Mouse (Mus musculus): Measurements from ENCODE around the gene Ammecr1. TPM values are rescaled to one million over a fixed set of nuclear protein-coding genes. Genes with fewer than 3 reads are reported as not detected.

Ammecr1 gene
- polyA plus RNA-seq, 1 experiment from 2014 or later, result 16.4 TPM

DNA sequence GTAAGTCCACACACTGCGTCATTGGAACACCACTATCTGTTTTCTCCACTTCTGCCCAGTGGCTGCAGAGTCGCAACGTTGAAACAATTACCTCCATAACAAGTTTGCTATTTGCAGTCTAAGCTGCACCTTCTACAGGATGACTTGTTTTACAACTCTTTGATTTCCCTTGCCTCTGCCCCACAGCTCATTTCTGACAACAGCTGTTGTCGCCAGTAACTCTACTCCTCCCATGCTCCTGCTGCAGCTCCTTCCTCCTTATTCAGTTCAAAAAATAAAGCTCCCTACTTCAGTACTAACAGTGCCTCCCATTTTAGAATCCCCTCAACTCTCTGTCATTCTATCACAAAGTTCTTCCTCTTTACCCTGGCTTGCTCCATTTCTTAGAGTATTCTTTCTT is 12.7 kb upstream of the Ammecr1 start:
- WGBS, result 50% methylated on average over 4 of the region's 4 CpGs
- no peak for ATAC-seq (ENCODE audit: insufficient number of reproducible peaks, low FRiP score, low TSS enrichment, low read depth)
- Histone ChIP-seq H3K4me2 (no peak overlapping the region), H3K4me3 (no peak overlapping the region), H3K4me1 (no peaks in the 10 kb centered on the region), H3K9me3 (no peaks in the 10 kb centered on the region), H3K36me3 (no peaks in the 10 kb centered on the region), H3K27me3 (peaks cover 6% of the 10 kb centered on the region), H3K27ac (no peak overlapping the region), H3K9ac (no peak overlapping the region)

DNA sequence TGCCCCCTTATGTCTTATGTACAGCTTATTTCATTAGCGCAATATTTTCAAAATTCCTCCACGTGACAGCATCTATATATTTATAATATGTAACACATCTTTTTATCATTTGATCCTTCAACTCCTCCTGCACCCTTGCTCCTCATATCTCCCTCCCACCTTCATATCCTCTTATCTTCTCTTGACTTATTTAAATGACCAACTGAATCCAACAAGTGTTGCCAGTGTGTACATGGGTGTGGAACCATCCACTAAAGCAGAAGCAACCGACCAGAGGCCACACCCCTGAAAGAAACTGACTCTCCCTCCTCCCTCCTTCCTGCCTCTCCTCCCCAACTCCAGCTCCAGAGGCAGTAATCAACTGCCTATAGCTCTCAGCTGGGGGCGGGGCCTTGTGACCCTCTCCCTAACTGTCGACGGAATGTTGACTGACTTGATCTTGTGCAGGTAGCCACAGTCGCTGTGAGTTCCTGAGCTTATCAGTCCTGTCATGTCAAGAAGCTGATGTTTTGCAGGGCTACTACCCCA is 6.0 kb upstream of the Ammecr1 start:
- Histone ChIP-seq H3K9me3 (no peaks in the 10 kb centered on the region), H3K4me1 (no peaks in the 10 kb centered on the region), H3K36me3 (no peaks in the 10 kb centered on the region), H3K4me3 (no peak overlapping the region), H3K27me3 (peaks cover 4% of the 10 kb centered on the region; the same call in 1 of the 2 replicates), H3K9ac (no peak overlapping the region), H3K27ac (no peak overlapping the region), H3K4me2 (no peak overlapping the region)
- no peak for ATAC-seq (ENCODE audit: insufficient number of reproducible peaks, low FRiP score, low TSS enrichment, low read depth)
- WGBS, result 47% methylated on average over 7 of the region's 7 CpGs

DNA sequence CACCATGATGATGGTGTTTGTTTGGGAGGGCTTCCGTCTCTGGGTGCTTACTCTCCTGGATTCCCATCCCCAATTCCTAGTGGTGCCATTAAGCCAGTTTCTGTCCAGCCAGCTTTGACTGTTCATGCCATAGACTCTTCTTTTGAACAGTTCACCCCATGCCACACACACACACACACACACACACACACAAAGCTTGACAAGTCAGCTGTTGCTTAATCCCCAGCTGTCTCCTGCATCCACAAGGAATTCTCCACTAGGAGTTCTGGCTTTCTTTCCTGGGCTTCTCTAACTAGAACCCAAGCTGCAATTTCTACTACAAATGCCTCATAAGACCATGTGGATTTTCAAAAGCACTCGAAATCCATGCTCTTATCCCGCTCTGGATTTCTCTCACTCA is 5.2 kb upstream of the Ammecr1 start:
- H3K36me3 ChIP-seq, result no peaks in the 10 kb centered on the region
- no peak overlapping the region for H3K9ac ChIP-seq
- peaks cover 4% of the 10 kb centered on the region; the same call in 1 of the 2 replicates for H3K27me3 ChIP-seq
- H3K4me1 ChIP-seq, result no peaks in the 10 kb centered on the region
- no peak overlapping the region for H3K4me3 ChIP-seq
- no peaks in the 10 kb centered on the region for H3K9me3 ChIP-seq
- 85% methylated on average over 3 of the region's 3 CpGs for WGBS
- H3K4me2 ChIP-seq, result no peak overlapping the region
- ATAC-seq (ENCODE audit: insufficient number of reproducible peaks, low FRiP score, low TSS enrichment, low read depth), result no peak
- no peak overlapping the region for H3K27ac ChIP-seq

DNA sequence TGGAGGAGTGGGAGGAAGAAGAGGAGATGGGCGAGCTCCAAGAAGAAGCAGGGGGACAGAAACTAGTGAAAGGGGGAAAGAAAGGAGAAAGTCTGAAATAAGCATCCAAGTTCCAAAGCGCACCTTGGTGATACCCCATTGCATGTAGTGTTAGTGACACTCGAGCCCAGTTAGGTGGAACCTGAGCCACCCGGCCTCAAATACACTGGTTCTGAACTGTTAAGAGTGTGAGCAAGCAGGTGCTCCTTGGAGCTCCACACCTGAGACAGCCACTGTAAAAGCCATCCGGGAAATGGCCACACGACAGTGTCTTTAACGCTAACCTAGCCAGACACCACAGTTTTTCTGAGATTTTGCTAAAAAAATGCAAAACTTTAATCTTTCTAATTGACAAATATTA is 539 bp upstream of the Ammecr1 start:
- Histone ChIP-seq H3K36me3 (no peaks in the 10 kb centered on the region), H3K27ac (0 out of 2 replicates have a peak overlapping the region, but pooled peaks have one; percentile 11), H3K27me3 (peaks cover 17% of the 10 kb centered on the region), H3K4me1 (no peaks in the 10 kb centered on the region), H3K4me3 (peak overlapping the region; percentile 60), H3K4me2 (peak overlapping the region; percentile 29), H3K9me3 (no peaks in the 10 kb centered on the region), H3K9ac (no peak overlapping the region)
- 44% methylated on average over 7 of the region's 7 CpGs for WGBS
- no peak for ATAC-seq (ENCODE audit: insufficient number of reproducible peaks, low FRiP score, low TSS enrichment, low read depth)

GRCm38 (mm10) chrX:142965236-142966007 is 1.1 kb downstream of the Ammecr1 start:
- no peak for ATAC-seq (ENCODE audit: insufficient number of reproducible peaks, low FRiP score, low TSS enrichment, low read depth)
- Histone ChIP-seq H3K4me3 (peak overlapping the region; percentile 60), H3K9me3 (no peaks in the 10 kb centered on the region)

DNA sequence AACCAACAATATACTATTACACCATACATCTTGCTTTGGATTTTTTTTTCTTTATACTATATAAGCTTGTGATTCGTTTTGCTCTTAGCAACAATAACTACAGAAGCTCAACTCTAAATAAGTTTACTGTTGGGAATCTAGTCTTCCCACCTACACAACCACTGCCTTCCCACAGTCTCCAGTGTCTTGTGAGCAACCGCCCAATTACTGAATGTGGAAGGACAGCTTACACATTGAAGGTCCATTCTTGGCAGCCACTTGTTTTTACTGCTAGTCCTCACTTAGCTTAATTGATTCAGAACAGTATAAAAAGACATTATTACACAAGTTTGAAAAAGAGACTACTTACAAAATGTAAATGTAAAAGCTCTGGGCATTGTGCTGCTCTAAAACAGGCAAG is 6.1 kb downstream of the Ammecr1 start:
- Histone ChIP-seq H3K36me3 (no peaks in the 10 kb centered on the region), H3K9ac (no peak overlapping the region), H3K4me2 (no peak overlapping the region), H3K9me3 (no peaks in the 10 kb centered on the region), H3K27me3 (peaks cover 6% of the 10 kb centered on the region; the same call in 1 of the 2 replicates), H3K4me3 (no peak overlapping the region), H3K27ac (no peak overlapping the region), H3K4me1 (no peaks in the 10 kb centered on the region)
- 79% methylated on average over 2 of the region's 2 CpGs for WGBS
- ATAC-seq (ENCODE audit: insufficient number of reproducible peaks, low FRiP score, low TSS enrichment, low read depth), result no peak

More at GRCm38 (mm10) chrX:142965236-142966007, 1.1 kb downstream of the Ammecr1 start:
- WGBS, result 26% methylated on average over 23 of the region's 23 CpGs
- no peaks in the 10 kb centered on the region for H3K36me3 ChIP-seq
- peak overlapping the region; percentile 47 for H3K4me2 ChIP-seq
- H3K4me1 ChIP-seq, result no peaks in the 10 kb centered on the region
- H3K27me3 ChIP-seq, result peaks cover 17% of the 10 kb centered on the region
- peak overlapping the region; percentile 77 for H3K9ac ChIP-seq
- H3K27ac ChIP-seq, result peak overlapping the region; percentile 88; the same call in 1 of the 2 replicates

GRCm38 (mm10) chrX:142959674-142960307 is 6.7 kb downstream of the Ammecr1 start:
- H3K4me3 ChIP-seq, result no peak overlapping the region
- H3K4me1 ChIP-seq, result no peaks in the 10 kb centered on the region
- 0 out of 2 replicates have a peak, but pooled peaks cover 5% of the 10 kb centered on the region for H3K27me3 ChIP-seq
- no peak overlapping the region for H3K9ac ChIP-seq
- H3K36me3 ChIP-seq, result no peaks in the 10 kb centered on the region
- H3K27ac ChIP-seq, result no peak overlapping the region
- no peak for ATAC-seq (ENCODE audit: insufficient number of reproducible peaks, low FRiP score, low TSS enrichment, low read depth)
- H3K4me2 ChIP-seq, result no peak overlapping the region
- no peaks in the 10 kb centered on the region for H3K9me3 ChIP-seq
- 58% methylated on average over 4 of the region's 4 CpGs for WGBS

DNA sequence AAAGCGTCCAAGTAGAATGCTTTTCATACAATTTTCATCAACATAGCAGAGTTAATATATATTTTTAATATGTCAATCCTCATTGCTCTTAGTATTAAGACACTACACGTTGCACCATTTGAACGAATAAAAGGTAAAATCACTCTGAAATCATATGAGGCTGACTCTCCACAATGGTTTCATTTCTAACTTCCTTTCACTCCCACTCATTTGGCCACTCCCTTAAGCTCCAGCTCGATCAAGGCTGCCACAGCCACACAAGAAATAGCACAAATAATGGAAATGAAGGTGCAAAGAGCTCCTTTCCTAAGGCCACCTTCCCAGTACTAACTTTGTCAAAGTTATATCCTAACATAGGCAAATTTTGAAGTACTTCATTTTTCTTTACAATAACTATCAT is 38.1 kb downstream of the Ammecr1 start:
- Histone ChIP-seq H3K9me3 (no peaks in the 10 kb centered on the region), H3K9ac (no peak overlapping the region), H3K4me2 (no peak overlapping the region), H3K4me1 (no peaks in the 10 kb centered on the region), H3K27ac (no peak overlapping the region), H3K4me3 (no peak overlapping the region), H3K27me3 (no peaks in the 10 kb centered on the region), H3K36me3 (no peaks in the 10 kb centered on the region)
- 78% methylated on average over 4 of the region's 4 CpGs for WGBS
- no peak for ATAC-seq (ENCODE audit: insufficient number of reproducible peaks, low FRiP score, low TSS enrichment, low read depth)

DNA sequence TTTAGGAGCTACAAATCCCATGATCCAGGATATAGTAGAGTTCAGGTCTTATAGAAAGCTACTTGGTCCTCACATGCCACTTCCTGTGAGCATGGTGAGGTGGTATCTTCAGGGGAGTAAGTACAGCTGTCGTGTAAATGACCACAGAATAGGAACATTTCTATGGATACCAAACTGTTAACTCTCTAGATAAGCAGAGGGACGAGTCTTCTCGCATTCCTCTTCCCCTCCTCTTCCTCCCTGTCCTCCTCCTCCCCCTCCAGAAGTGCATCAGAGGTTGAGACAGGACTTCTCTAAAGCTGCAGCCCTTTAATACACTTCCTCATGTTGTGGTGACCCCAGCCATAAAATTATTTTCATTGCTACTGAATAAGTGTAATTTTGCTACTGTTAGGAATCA is 49.1 kb downstream of the Ammecr1 start:
- WGBS, result 51% methylated on average over 3 of the region's 3 CpGs
- Histone ChIP-seq H3K9me3 (no peaks in the 10 kb centered on the region), H3K4me1 (no peaks in the 10 kb centered on the region; the same call in 1 of the 2 replicates), H3K4me3 (no peak overlapping the region), H3K9ac (no peak overlapping the region), H3K4me2 (no peak overlapping the region), H3K27me3 (no peaks in the 10 kb centered on the region), H3K27ac (no peak overlapping the region), H3K36me3 (no peaks in the 10 kb centered on the region)
- ATAC-seq (ENCODE audit: insufficient number of reproducible peaks, low FRiP score, low TSS enrichment, low read depth), result no peak

DNA sequence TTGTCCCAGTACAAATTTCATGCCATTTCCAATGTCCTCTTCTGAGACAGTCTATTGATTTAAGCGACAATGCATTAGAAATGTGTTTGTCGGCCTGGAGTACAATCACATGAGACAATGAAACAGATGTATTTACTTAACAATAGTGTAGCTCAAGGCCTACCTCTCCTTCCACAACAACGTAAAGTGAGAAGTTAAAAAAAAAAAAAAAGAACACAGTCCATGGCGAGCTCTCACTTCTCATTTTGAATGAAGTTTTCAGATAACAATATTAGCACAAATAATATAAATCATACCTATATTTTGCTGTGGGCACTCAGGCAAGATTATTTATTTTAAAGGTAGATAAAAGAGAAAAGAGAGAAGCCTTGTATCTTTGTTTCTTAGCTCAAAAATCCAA is 49.8 kb downstream of the Ammecr1 start:
- H3K27me3 ChIP-seq, result no peaks in the 10 kb centered on the region

DNA sequence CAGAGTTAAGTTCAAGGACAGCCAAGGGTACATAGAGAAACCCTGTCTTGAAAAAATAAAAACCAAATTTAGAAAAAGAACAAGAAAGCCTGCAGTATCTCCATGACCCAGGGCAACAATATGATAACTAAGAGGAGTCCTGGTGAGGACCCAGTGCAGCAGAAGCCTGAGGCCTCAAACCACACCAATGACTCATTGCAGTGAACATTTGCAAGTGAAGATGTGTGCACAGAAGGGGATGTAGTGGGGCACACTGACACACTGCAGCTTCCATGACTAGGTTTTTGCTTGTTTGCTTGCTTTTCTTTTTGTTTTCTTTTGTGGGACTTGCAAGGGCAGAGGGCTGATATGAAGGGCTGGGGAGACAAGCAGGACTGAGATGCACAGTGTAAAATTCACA is 52.3 kb downstream of the Ammecr1 start:
- Histone ChIP-seq H3K27me3 (no peaks in the 10 kb centered on the region), H3K36me3 (no peaks in the 10 kb centered on the region)

More for the DNA sequence above, 49.8 kb downstream of the Ammecr1 start:
- H3K4me2 ChIP-seq, result no peak overlapping the region
- no peak overlapping the region for H3K9ac ChIP-seq
- H3K27ac ChIP-seq, result no peak overlapping the region
- 67% methylated on average over 4 of the region's 4 CpGs for WGBS
- no peaks in the 10 kb centered on the region; the same call in 1 of the 2 replicates for H3K4me1 ChIP-seq
- ATAC-seq (ENCODE audit: insufficient number of reproducible peaks, low FRiP score, low TSS enrichment, low read depth), result no peak
- no peak overlapping the region for H3K4me3 ChIP-seq
- no peaks in the 10 kb centered on the region for H3K9me3 ChIP-seq
- H3K36me3 ChIP-seq, result no peaks in the 10 kb centered on the region

DNA sequence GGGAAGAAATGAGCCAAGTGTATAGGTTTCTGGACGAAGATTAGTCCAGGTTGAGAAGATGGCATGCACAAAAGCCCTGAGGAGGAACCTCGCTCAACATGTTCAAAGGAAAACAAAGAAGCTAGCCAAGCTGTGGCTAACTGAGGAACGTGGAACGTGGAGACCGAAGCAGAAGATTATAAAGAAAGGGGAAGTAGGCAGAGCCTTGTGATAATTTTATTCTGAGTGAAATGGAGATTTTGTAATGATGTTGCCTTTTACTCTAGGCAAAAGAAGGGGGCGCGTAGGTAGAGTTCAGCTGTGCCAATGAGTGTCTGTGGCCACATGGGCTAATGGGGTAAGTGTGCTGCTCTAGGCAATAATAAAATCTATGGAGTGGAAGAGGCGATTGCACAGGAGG is 62.7 kb downstream of the Ammecr1 start:
- Histone ChIP-seq H3K9me3 (no peaks in the 10 kb centered on the region), H3K4me1 (no peaks in the 10 kb centered on the region), H3K9ac (no peak overlapping the region), H3K4me2 (no peak overlapping the region), H3K4me3 (no peak overlapping the region), H3K27ac (no peak overlapping the region), H3K36me3 (no peaks in the 10 kb centered on the region), H3K27me3 (0 out of 2 replicates have a peak, but pooled peaks cover 4% of the 10 kb centered on the region)
- WGBS, result 76% methylated on average over 8 of the region's 8 CpGs
- no peak for ATAC-seq (ENCODE audit: insufficient number of reproducible peaks, low FRiP score, low TSS enrichment, low read depth)

More for the DNA sequence above, 52.3 kb downstream of the Ammecr1 start:
- Histone ChIP-seq H3K4me3 (no peak overlapping the region), H3K4me2 (no peak overlapping the region), H3K9ac (no peak overlapping the region), H3K27ac (no peak overlapping the region), H3K4me1 (no peaks in the 10 kb centered on the region; the same call in 1 of the 2 replicates), H3K9me3 (no peaks in the 10 kb centered on the region)
- ATAC-seq (ENCODE audit: insufficient number of reproducible peaks, low FRiP score, low TSS enrichment, low read depth), result no peak

Data from limb, embryonic 15.5 days (tissue).